Comparison of ENCODE assay signal across 9 mouse cellular contexts in genomic region chr2:121412843-121413386, GRCm38 (mm10). TPM values are rescaled to one million over a fixed set of nuclear protein-coding genes. Genes with fewer than 3 reads are reported as not detected.
DNase-seq lines count a peak whose midpoint lies in the region; ATAC-seq and TF ChIP-seq lines count a peak whose summit lies in the region.
"Had no signal": no experiment of that assay in that cellular context is flagged by ENCODE, and none has a peak within 500 bp of the region (broad histone marks: within the 10 kb centered on the region; RNA-seq: fewer than 3 reads in every experiment).

No protein-coding gene starts in this region.

- intact Hi-C loops in gastrocnemius, adult 2 months (cut with DNase I) = loop anchor here (5.0 kb wide), 1 partner anchor 69 kb away; no protein-coding TSS in a partner anchor

- H3K27me3 ChIP-seq in thymus, adult 2 months (ENCODE audit: control insufficient read depth, insufficient read depth, low read length) = no peaks in the 10 kb centered on the region

- peaks cover 40% of the 10 kb centered on the region for H3K79me2 ChIP-seq in macrophage (ENCODE audit: inconsistent target)

- peak overlapping the region; percentile 100 for H3K27ac ChIP-seq in gastrocnemius, adult 2 months
- H3K27ac ChIP-seq in thymus, adult 2 months (ENCODE audit: control insufficient read depth, insufficient read depth, low read length) = peak overlapping the region; percentile 62
- H3K27ac ChIP-seq in macrophage = peak overlapping the region; percentile 74

- TF ChIP-seq POLR2A in thymus, adult 2 months (IDR thresholded peaks at IDR 0.05; ENCODE audit: control insufficient read depth, extremely low read depth, insufficient read depth, low read length, poor library complexity) = no peak

- TF ChIP-seq CTCF in gastrocnemius, adult 2 months (IDR thresholded peaks at IDR 0.05) = no peak
- no peak for TF ChIP-seq CTCF in thymus, adult 2 months (IDR thresholded peaks at IDR 0.05; ENCODE audit: borderline replicate concordance, control insufficient read depth, extremely low read depth, insufficient read depth, low read length, poor library complexity)

- ATAC-seq in hematopoietic stem cell, adult 5-6 weeks (replicated peaks in 1 of 2; ENCODE audit: insufficient read depth in 1 of 2, low FRiP score in 2 of 2, low TSS enrichment in 1 of 2, low read depth in 1 of 2, poor library complexity in 2 of 2, severe bottlenecking in 2 of 2) = peak; percentile 5 to 6; a peak in 2 of 4 replicates

- H3K4me1 ChIP-seq in thymus, adult 2 months (replicated peaks; ENCODE audit: control insufficient read depth, insufficient read depth, low read length) = peaks cover 7% of the 10 kb centered on the region

- H3K4me3 ChIP-seq in gastrocnemius, adult 2 months = peak overlapping the region; percentile 86
- peak overlapping the region; percentile 75 for H3K4me3 ChIP-seq in thymus, adult 2 months (ENCODE audit: control insufficient read depth, insufficient read depth, low read length)
- H3K4me3 ChIP-seq in macrophage (ENCODE audit: inconsistent target) = peak overlapping the region; percentile 57

- peak; percentile 20 for DNase-seq in gastrocnemius, adult 2 months
- no peak for DNase-seq in gastrocnemius, postnatal 25 days
- DNase-seq in thymus, adult 2 months = no peak
- DNase-seq in thymus, postnatal 25 days = no peak
- DNase-seq in frontal cortex, adult 2 months (ENCODE audit: extremely low spot score in 1 of 2, low spot score in 1 of 2) = no peak
- DNase-seq in yolk sac, embryonic 10.5 days (ENCODE audit: low spot score) = no peak

- WGBS in thymus, adult 2 months = 11% methylated on average over 4 of the region's 4 CpGs
- 0% methylated on average over 2 of the region's 4 CpGs for WGBS in macrophage (ENCODE audit: missing documents)

- H3K36me3 ChIP-seq in thymus, adult 2 months (ENCODE audit: control insufficient read depth, insufficient read depth, low read length) = no peaks in the 10 kb centered on the region
- H3K36me3 ChIP-seq in macrophage (ENCODE audit: inconsistent target) = 0 out of 2 replicates have a peak, but pooled peaks cover 8% of the 10 kb centered on the region

RNA-seq across cellular contexts. Expression of gene Pdia3, which starts 0.7 kb away (rescaled TPM):
- total RNA-seq in gastrocnemius, adult 2 months (2021) = 10 to 100 TPM; 34.1 to 46.9 TPM
- 10 to 100 TPM; 46.2 to 51.0 TPM for total RNA-seq in gastrocnemius, postnatal 25 days (2021)
- polyA plus RNA-seq in thymus, adult 2 months (2012; rRNA removed) = 550 and 817 TPM in 2 replicates
- total RNA-seq in hematopoietic stem cell, adult 5-6 weeks (2017) = 212 and 218 TPM in 2 replicates
- 100 to 1,000 TPM in 1 of 26 experiments, 10 to 100 TPM in 25; 19.4 to 107 (median 30.1) TPM for total RNA-seq in macrophage (2018; cell fraction: chromatin; rRNA removed)
- 100 to 1,000 TPM; 239 to 423 (median 336) TPM for total RNA-seq in macrophage (2018; cell fraction: cytosol; rRNA removed)
- 100 to 1,000 TPM in 25 of 26 experiments, 10 to 100 TPM in 1; 55.0 to 472 (median 280) TPM for total RNA-seq in macrophage (2018; cell fraction: nucleus; rRNA removed)
- polyA plus RNA-seq in macrophage (2018) = 359 to 654 TPM (median 440 TPM) in 3 replicates
- polyA plus RNA-seq in frontal cortex, adult 2 months (2012; rRNA removed) = 102 TPM in 2 replicates

RNA-seq across cellular contexts. Expression of gene Catsper2, which starts 0.7 kb away (rescaled TPM):
- 1 to 10 TPM; 1.6 to 2.8 TPM for total RNA-seq in gastrocnemius, adult 2 months (2021)
- total RNA-seq in gastrocnemius, postnatal 25 days (2021) = 1 to 10 TPM; 1.9 TPM
- polyA plus RNA-seq in thymus, adult 2 months (2012; rRNA removed) = 2.1 and 2.6 TPM in 2 replicates
- total RNA-seq in hematopoietic stem cell, adult 5-6 weeks (2017) = 0.60 and 6.3 TPM in 2 replicates
- 10 to 100 TPM in 7 of 26 experiments, 1 to 10 TPM in 19; 2.1 to 14.0 (median 9.1) TPM for total RNA-seq in macrophage (2018; cell fraction: chromatin; rRNA removed)
- 1 to 10 TPM in 2 of 26 experiments, under 1 TPM in 24; 0.24 to 1.4 (median 0.60) TPM for total RNA-seq in macrophage (2018; cell fraction: cytosol; rRNA removed)
- 10 to 100 TPM in 1 of 26 experiments, 1 to 10 TPM in 24, under 1 TPM in 1; 0.96 to 11.5 (median 4.2) TPM for total RNA-seq in macrophage (2018; cell fraction: nucleus; rRNA removed)
- polyA plus RNA-seq in macrophage (2018) = 0.42 to 0.65 TPM (median 0.48 TPM) in 3 replicates
- 8.4 and 8.6 TPM in 2 replicates for polyA plus RNA-seq in frontal cortex, adult 2 months (2012; rRNA removed)

RNA-seq across cellular contexts. Expression of gene Strc, which starts 25.9 kb away (rescaled TPM):
- under 1 TPM in 1 of 2 experiments, not detected in 1; 0.18 TPM for total RNA-seq in gastrocnemius, adult 2 months (2021)
- under 1 TPM in 1 of 2 experiments, not detected in 1; 0.08 TPM for total RNA-seq in gastrocnemius, postnatal 25 days (2021)
- polyA plus RNA-seq in thymus, adult 2 months (2012; rRNA removed) = 0.47 TPM in 2 replicates
- total RNA-seq in hematopoietic stem cell, adult 5-6 weeks (2017) = not detected in 2 replicates
- total RNA-seq in macrophage (2018; cell fraction: chromatin; rRNA removed) = under 1 TPM in 11 of 26 experiments, not detected in 15; 0.10 to 0.43 (median 0.23) TPM
- total RNA-seq in macrophage (2018; cell fraction: cytosol; rRNA removed) = under 1 TPM in 2 of 26 experiments, not detected in 24; 0.04 to 0.05 TPM
- total RNA-seq in macrophage (2018; cell fraction: nucleus; rRNA removed) = not detected
- polyA plus RNA-seq in macrophage (2018) = not detected in 3 replicates
- 0.78 and 0.88 TPM in 2 replicates for polyA plus RNA-seq in frontal cortex, adult 2 months (2012; rRNA removed)
- total RNA-seq: heart, adult 18-20 months had no signal

RNA-seq across cellular contexts. Expression of gene Ell3, which starts 31.2 kb away (rescaled TPM):
- total RNA-seq in gastrocnemius, adult 2 months (2021) = not detected
- total RNA-seq in gastrocnemius, postnatal 25 days (2021) = not detected
- 0.92 and 1.0 TPM in 2 replicates for polyA plus RNA-seq in thymus, adult 2 months (2012; rRNA removed)
- total RNA-seq in hematopoietic stem cell, adult 5-6 weeks (2017) = not detected in 2 replicates
- 1 to 10 TPM in 20 of 26 experiments, under 1 TPM in 4, not detected in 2; 0.44 to 8.9 (median 1.8) TPM for total RNA-seq in macrophage (2018; cell fraction: chromatin; rRNA removed)
- total RNA-seq in macrophage (2018; cell fraction: cytosol; rRNA removed) = under 1 TPM in 15 of 26 experiments, not detected in 11; 0.06 to 0.15 (median 0.10) TPM
- 1 to 10 TPM in 12 of 26 experiments, under 1 TPM in 13, not detected in 1; 0.35 to 4.9 (median 0.96) TPM for total RNA-seq in macrophage (2018; cell fraction: nucleus; rRNA removed)
- polyA plus RNA-seq in macrophage (2018) = 0.10 to 0.13 TPM in 2 of 3 replicates, not detected in the other
- polyA plus RNA-seq in frontal cortex, adult 2 months (2012; rRNA removed) = 0.60 and 1.3 TPM in 2 replicates

RNA-seq across cellular contexts. Expression of gene Serf2, which starts 36.1 kb away (rescaled TPM):
- total RNA-seq in gastrocnemius, adult 2 months (2021) = 100 to 1,000 TPM; 286 to 358 TPM
- 100 to 1,000 TPM; 315 to 360 TPM for total RNA-seq in gastrocnemius, postnatal 25 days (2021)
- 370 and 498 TPM in 2 replicates for polyA plus RNA-seq in thymus, adult 2 months (2012; rRNA removed)
- 210 and 244 TPM in 2 replicates for total RNA-seq in hematopoietic stem cell, adult 5-6 weeks (2017)
- 100 to 1,000 TPM in 8 of 26 experiments, 10 to 100 TPM in 18; 22.2 to 154 (median 72.0) TPM for total RNA-seq in macrophage (2018; cell fraction: chromatin; rRNA removed)
- total RNA-seq in macrophage (2018; cell fraction: cytosol; rRNA removed) = 100 to 1,000 TPM; 556 to 864 (median 617) TPM
- total RNA-seq in macrophage (2018; cell fraction: nucleus; rRNA removed) = 100 to 1,000 TPM in 22 of 26 experiments, 10 to 100 TPM in 4; 82.9 to 281 (median 152) TPM
- polyA plus RNA-seq in macrophage (2018) = 394 to 858 TPM (median 784 TPM) in 3 replicates
- 357 and 519 TPM in 2 replicates for polyA plus RNA-seq in frontal cortex, adult 2 months (2012; rRNA removed)
